Comparison of ENCODE assay signal across 12 mouse cellular contexts in the genomic region with DNA sequence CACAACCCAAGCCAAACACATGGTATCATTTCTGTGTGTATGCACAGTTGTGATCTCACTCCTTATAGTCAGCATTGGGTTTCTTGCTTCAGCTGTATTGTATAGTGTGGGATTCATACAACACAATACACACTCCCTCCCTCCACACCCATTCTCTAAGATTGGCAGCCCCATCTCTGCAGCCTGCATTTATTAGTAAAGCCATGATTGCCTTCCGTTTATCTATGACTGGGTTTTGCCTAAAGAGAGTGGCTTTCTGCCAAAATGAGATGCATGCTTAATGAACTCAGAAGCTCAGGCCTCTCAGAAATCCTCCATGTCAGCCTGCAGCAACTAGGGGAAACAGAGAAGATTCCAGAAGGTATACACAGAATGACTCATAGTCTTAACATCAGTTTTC.
DNase-seq lines count a peak whose midpoint lies in the region; ATAC-seq and TF ChIP-seq lines count a peak whose summit lies in the region.
"Had no signal": no experiment of that assay in that cellular context is flagged by ENCODE, and none has a peak within 500 bp of the region (broad histone marks: within the 10 kb centered on the region; RNA-seq: fewer than 3 reads in every experiment).

No protein-coding gene starts in this region.

- no peaks in the 10 kb centered on the region for H3K27me3 ChIP-seq in forebrain, embryonic 11.5 days (ENCODE audit: control insufficient read depth, insufficient read depth, low read length)
- H3K27me3 ChIP-seq in forebrain, embryonic 10.5 days (ENCODE audit: poor library complexity, severe bottlenecking), result no peaks in the 10 kb centered on the region
- H3K27me3 ChIP-seq in Patski, result no peaks in the 10 kb centered on the region
- H3K27me3 ChIP-seq in forebrain, embryonic 15.5 days, result no peaks in the 10 kb centered on the region
- H3K27me3 ChIP-seq in midbrain, embryonic 14.5 days (ENCODE audit: control insufficient read depth, insufficient read depth, low read length), result no peaks in the 10 kb centered on the region

- no peak for TF ChIP-seq CTCF in Patski (IDR thresholded peaks at IDR 0.05)

- no peaks in the 10 kb centered on the region for H3K36me3 ChIP-seq in forebrain, embryonic 11.5 days (ENCODE audit: control insufficient read depth, insufficient read depth, low read length)
- no peaks in the 10 kb centered on the region for H3K36me3 ChIP-seq in forebrain, embryonic 10.5 days (replicated peaks)
- H3K36me3 ChIP-seq in forebrain, embryonic 15.5 days, result no peaks in the 10 kb centered on the region
- no peaks in the 10 kb centered on the region for H3K36me3 ChIP-seq in midbrain, embryonic 14.5 days (ENCODE audit: control insufficient read depth, insufficient read depth, low read length)

- H3K4me3 ChIP-seq in forebrain, embryonic 11.5 days (ENCODE audit: low read depth, low read length), result no peak overlapping the region
- no peak overlapping the region for H3K4me3 ChIP-seq in forebrain, embryonic 10.5 days
- no peak overlapping the region for H3K4me3 ChIP-seq in forebrain, embryonic 15.5 days
- no peak overlapping the region for H3K4me3 ChIP-seq in midbrain, embryonic 14.5 days (replicated peaks; ENCODE audit: low read depth, low read length)

- CTCF ChIA-PET in Patski (lab: Charles Lee), result no interaction called here

- H3K4me1 ChIP-seq in forebrain, embryonic 11.5 days (replicated peaks; ENCODE audit: control insufficient read depth, insufficient read depth, low read length), result no peaks in the 10 kb centered on the region
- H3K4me1 ChIP-seq in forebrain, embryonic 10.5 days, result 0 out of 2 replicates have a peak, but pooled peaks cover 3% of the 10 kb centered on the region
- peaks cover 24% of the 10 kb centered on the region for H3K4me1 ChIP-seq in forebrain, embryonic 15.5 days
- H3K4me1 ChIP-seq in midbrain, embryonic 14.5 days (ENCODE audit: control insufficient read depth, insufficient read depth, low read length), result peaks cover 24% of the 10 kb centered on the region

- no peak overlapping the region for H3K27ac ChIP-seq in forebrain, embryonic 11.5 days (ENCODE audit: low read depth, low read length)
- no peak overlapping the region for H3K27ac ChIP-seq in forebrain, embryonic 10.5 days
- H3K27ac ChIP-seq in forebrain, embryonic 15.5 days (replicated peaks), result peak overlapping the region; percentile 68
- H3K27ac ChIP-seq in midbrain, embryonic 14.5 days (replicated peaks; ENCODE audit: low read depth, low read length), result peak overlapping the region; percentile 27
- H3K27ac ChIP-seq: macrophage had no signal

- POLR2A ChIA-PET in Patski (lab: Charles Lee), result interaction anchor here (0.7 kb wide), 1 partner anchor 257 kb away, joined by 5 read pairs; no protein-coding TSS in a partner anchor

- WGBS in forebrain, embryonic 11.5 days, result 44% methylated on average over 1 of the region's 1 CpGs
- WGBS in forebrain, embryonic 10.5 days, result 89% methylated on average over 1 of the region's 1 CpGs
- 5% methylated on average over 1 of the region's 1 CpGs for WGBS in forebrain, embryonic 15.5 days
- WGBS in midbrain, embryonic 14.5 days, result 3% methylated on average over 1 of the region's 1 CpGs

- peak; percentile 57 for ATAC-seq in forebrain, embryonic 11.5 days (replicated peaks; ENCODE audit: low FRiP score)
- peak; percentile 31 for ATAC-seq in Patski
- ATAC-seq in forebrain, embryonic 15.5 days (replicated peaks), result peak; percentile 89
- peak; percentile 46; the same call in 1 of the 2 replicates for ATAC-seq in midbrain, embryonic 14.5 days (ENCODE audit: low FRiP score, low TSS enrichment)

- no peak for DNase-seq in forebrain, embryonic 11.5 days (ENCODE audit: low spot score)
- no peak for DNase-seq in forebrain, embryonic 10.5 days (ENCODE audit: extremely low spot score, low spot score)
- DNase-seq in Patski (ENCODE audit: low read depth, low spot score) (peak; percentile 27), adipocyte (ENCODE audit: low spot score) (no peak)
- peak; percentile 75 for DNase-seq in midbrain, embryonic 14.5 days
- DNase-seq in left cerebral cortex, adult 18-20 months (ENCODE audit: low spot score in 2 of 2), result no peak
- no peak for DNase-seq in left cerebral cortex, postnatal 14 days (ENCODE audit: low spot score in 2 of 2)
- DNase-seq: adrenal gland, adult 2 months; cerebellum, adult 8-10 months; kidney, adult 2 months had no signal

- H3K9me3 ChIP-seq in forebrain, embryonic 11.5 days (ENCODE audit: control insufficient read depth, low read length), result no peaks in the 10 kb centered on the region
- H3K9me3 ChIP-seq in forebrain, embryonic 10.5 days, result no peaks in the 10 kb centered on the region
- H3K9me3 ChIP-seq in forebrain, embryonic 15.5 days, result no peaks in the 10 kb centered on the region
- no peaks in the 10 kb centered on the region for H3K9me3 ChIP-seq in midbrain, embryonic 14.5 days (ENCODE audit: control insufficient read depth, low read length)

- intact Hi-C loops in left cerebral cortex, postnatal 14 days (cut with DNase I), result no loop called here

- H3K4me2 ChIP-seq in forebrain, embryonic 11.5 days (ENCODE audit: low read depth, low read length, severe bottlenecking), result no peak overlapping the region
- no peak overlapping the region for H3K4me2 ChIP-seq in forebrain, embryonic 15.5 days (replicated peaks)
- H3K4me2 ChIP-seq in midbrain, embryonic 14.5 days (ENCODE audit: low read length), result no peak overlapping the region

- no peak overlapping the region for H3K9ac ChIP-seq in forebrain, embryonic 11.5 days (ENCODE audit: low read length)
- H3K9ac ChIP-seq in forebrain, embryonic 15.5 days (replicated peaks), result no peak overlapping the region
- H3K9ac ChIP-seq in midbrain, embryonic 14.5 days (replicated peaks; ENCODE audit: low read length), result no peak overlapping the region

- in situ Hi-C loops in Patski (cut with MboI; ENCODE audit: low pct_unique_long_range_greater_than_20kb), result no loop called here

Comparison
In these comparisons a context has a peak if more than half of its experiments do, and no peak if none do; other contexts are left out.
1. H3K27ac ChIP-seq: peak in forebrain, embryonic 15.5 days (single experiment) and midbrain, embryonic 14.5 days (single experiment); none in forebrain, embryonic 11.5 days (single experiment) and forebrain, embryonic 10.5 days (single experiment).
2. ATAC-seq: peak in every context shown above with its lines; median percentile 89 in forebrain, embryonic 15.5 days; 57 in forebrain, embryonic 11.5 days; 46 in midbrain, embryonic 14.5 days; 31 in Patski.
3. DNase-seq: peak in Patski (single experiment) and midbrain, embryonic 14.5 days (single experiment); none in forebrain, embryonic 11.5 days (single experiment), forebrain, embryonic 10.5 days (single experiment), left cerebral cortex, adult 18-20 months (0 of 2), left cerebral cortex, postnatal 14 days (0 of 2) and adipocyte (single experiment).